Mouse (Mus musculus): ENCODE measurements around the gene Gfra4. TPM values are rescaled to one million over a fixed set of nuclear protein-coding genes. Genes with fewer than 3 reads are reported as not detected.

Gfra4 gene
- total RNA-seq, 2 experiments from 2014 or later: 53.4 to 58.4 TPM

Small RNA genes lying within 50 kb of the gene (microRNA-seq; reads per million reads assigned to microRNA genes)
- 0 to 0.42 reads per million in 2 experiments for gene Mir6973b

Other genes starting within 250 kb of the Gfra4 start
- 10 to 100 TPM; 68.4 to 68.5 TPM for gene 4930402H24Rik, start 136.7 kb downstream of the Gfra4 start, total RNA-seq (2021)
- gene Atrn, start 136.6 kb downstream of the Gfra4 start, total RNA-seq (2021): 100 to 1,000 TPM; 109 to 110 TPM
- 10 to 100 TPM in 1 of 2 experiments, 1 to 10 TPM in 1; 6.4 to 12.4 TPM for gene Adam33, start 20.7 kb upstream of the Gfra4 start, total RNA-seq (2021)
- under 1 TPM; 0.53 to 0.80 TPM for gene Siglec1, start 43.7 kb upstream of the Gfra4 start, total RNA-seq (2021)
- gene Hspa12b, start 84.2 kb upstream of the Gfra4 start, total RNA-seq (2021): 10 to 100 TPM in 1 of 2 experiments, 1 to 10 TPM in 1; 8.4 to 10.2 TPM
- not detected for gene Gm11037, start 90.4 kb upstream of the Gfra4 start, total RNA-seq (2021)
- 10 to 100 TPM; 69.3 to 85.6 TPM for gene 1700037H04Rik, start 117.0 kb upstream of the Gfra4 start, total RNA-seq (2021)
- 10 to 100 TPM; 64.2 to 64.3 TPM for gene Cenpb, start 137.0 kb upstream of the Gfra4 start, total RNA-seq (2021)
- gene Cdc25b, start 143.9 kb upstream of the Gfra4 start, total RNA-seq (2021): 10 to 100 TPM; 15.2 to 21.6 TPM
- gene Spef1, start 144.2 kb upstream of the Gfra4 start, total RNA-seq (2021): 1 to 10 TPM; 7.6 to 9.2 TPM
- 10 to 100 TPM; 23.1 to 25.1 TPM for gene Ap5s1, start 164.0 kb upstream of the Gfra4 start, total RNA-seq (2021)
- 1 to 10 TPM; 5.9 to 6.3 TPM for gene Mavs, start 191.0 kb upstream of the Gfra4 start, total RNA-seq (2021)
- gene Pank2, start 219.4 kb upstream of the Gfra4 start, total RNA-seq (2021): 10 to 100 TPM; 64.8 to 65.1 TPM

Data from left cerebral cortex, adult 18-20 months (tissue).